Mouse (Mus musculus): ENCODE results near the gene Nsdhl.
A peak's percentile ranks its signal among the peaks of the same experiment; 100 is the strongest.

GRCm38 (mm10) chrX:73007597-73008479 is 89.5 kb downstream of the Nsdhl start:
- peak; percentile 94 for TF ChIP-seq CTCF (IDR thresholded peaks at IDR 0.05; ENCODE audit: low read depth)
- TF ChIP-seq EP300 (IDR thresholded peaks at IDR 0.05; ENCODE audit: low read depth): no peak

Data from liver, embryonic 14.5 days (tissue).